In genomic region chr4:68768256-68768655, GRCm38 (mm10) we compare ENCODE assay signal across 16 mouse cellular contexts.
DNase-seq lines count a peak whose midpoint lies in the region; ATAC-seq lines count a peak whose summit lies in the region.
"Had no signal": no experiment of that assay in that cellular context is flagged by ENCODE, and none has a peak within 500 bp of the region (broad histone marks: within the 10 kb centered on the region; RNA-seq: fewer than 3 reads in every experiment).

No protein-coding gene starts in this region.

- ATAC-seq in forebrain, embryonic 14.5 days = peak; percentile 16; the same call in 1 of the 2 replicates
- ATAC-seq in granulocyte monocyte progenitor cell, adult 5-6 weeks (replicated peaks; ENCODE audit: poor library complexity, severe bottlenecking) = no peak
- ATAC-seq: intestine, embryonic 15.5 days had no signal

- H3K27ac ChIP-seq in forebrain, embryonic 14.5 days (ENCODE audit: low read depth, low read length) = 0 out of 2 replicates have a peak overlapping the region, but pooled peaks have one; percentile 10
- H3K27ac ChIP-seq: intestine, embryonic 15.5 days; liver, embryonic 13.5 days; neural tube, embryonic 12.5 days had no signal

- no peak overlapping the region for H3K4me2 ChIP-seq in forebrain, embryonic 14.5 days (ENCODE audit: low read length)
- H3K4me2 ChIP-seq: intestine, embryonic 15.5 days; liver, embryonic 13.5 days; neural tube, embryonic 12.5 days had no signal

- 28% methylated on average over 5 of the region's 5 CpGs for whole genome bisulfite sequencing in forebrain, embryonic 14.5 days

- H3K4me3 ChIP-seq in forebrain, embryonic 14.5 days (ENCODE audit: low read depth, low read length) = no peak overlapping the region
- H3K4me3 ChIP-seq: intestine, embryonic 15.5 days; liver, embryonic 13.5 days; neural tube, embryonic 12.5 days had no signal

- H3K9me3 ChIP-seq in forebrain, embryonic 14.5 days (replicated peaks; ENCODE audit: control insufficient read depth, low read length) = no peaks in the 10 kb centered on the region
- H3K9me3 ChIP-seq: intestine, embryonic 15.5 days; liver, embryonic 13.5 days; neural tube, embryonic 12.5 days had no signal

- no peak overlapping the region for H3K9ac ChIP-seq in forebrain, embryonic 14.5 days (ENCODE audit: low read length)
- H3K9ac ChIP-seq: intestine, embryonic 15.5 days; liver, embryonic 13.5 days; neural tube, embryonic 12.5 days had no signal

- H3K27me3 ChIP-seq in forebrain, embryonic 14.5 days (replicated peaks; ENCODE audit: control insufficient read depth, insufficient read depth, low read length) = no peaks in the 10 kb centered on the region
- H3K27me3 ChIP-seq: CH12.LX; intestine, embryonic 15.5 days; liver, embryonic 13.5 days; neural tube, embryonic 12.5 days had no signal

- H3K4me1 ChIP-seq in forebrain, embryonic 14.5 days (ENCODE audit: control insufficient read depth, insufficient read depth, low read length) = peaks cover 9% of the 10 kb centered on the region
- H3K4me1 ChIP-seq: intestine, embryonic 15.5 days; liver, embryonic 13.5 days; neural tube, embryonic 12.5 days had no signal

- H3K36me3 ChIP-seq in forebrain, embryonic 14.5 days (ENCODE audit: control insufficient read depth, insufficient read depth, low read length) = no peaks in the 10 kb centered on the region
- H3K36me3 ChIP-seq: intestine, embryonic 15.5 days; liver, embryonic 13.5 days; neural tube, embryonic 12.5 days had no signal

- DNase-seq in layer of hippocampus, postnatal 14 days (ENCODE audit: low spot score in 2 of 2) = peak; percentile 40 to 46
- no peak for DNase-seq in layer of hippocampus, postnatal 25 days (ENCODE audit: extremely low spot score in 1 of 2, low spot score in 1 of 2)
- peak; percentile 90 for DNase-seq in brain, adult 2 months (ENCODE audit: low read depth, low spot score)
- DNase-seq in cerebellum, adult 11-12 months = peak; percentile 89
- DNase-seq in forebrain, embryonic 14.5 days (ENCODE audit: low spot score) = peak; percentile 58
- DNase-seq in lung, postnatal 4 days = no peak
- no peak for DNase-seq in spleen, postnatal 4 days (ENCODE audit: low spot score in 2 of 2)
- DNase-seq: adrenal gland, postnatal 10 days; gastrocnemius, postnatal 36 days; heart, postnatal 14 days; kidney, postnatal 14 days; liver, embryonic 13.5 days had no signal

Comparison
In these comparisons a context has a peak if more than half of its experiments do, and no peak if none do; other contexts are left out.
1. DNase-seq: peak in layer of hippocampus, postnatal 14 days (2 of 2), brain, adult 2 months (single experiment), cerebellum, adult 11-12 months (single experiment) and forebrain, embryonic 14.5 days (single experiment); none in layer of hippocampus, postnatal 25 days (0 of 2), lung, postnatal 4 days (0 of 2) and spleen, postnatal 4 days (0 of 2).